Mouse (Mus musculus) testis, adult 2 months (tissue): ENCODE data around the gene Kalrn. TPM values are rescaled to one million over a fixed set of nuclear protein-coding genes. Genes with fewer than 3 reads are reported as not detected.

Experiments used
- H3K27ac ChIP-seq: fragments of 200-500 bp; 2 replicates; pipeline ENCODE4 v1.5.1; 2012; ENCODE audit warnings: low read depth, low read length; ENCODE audit not compliant: control insufficient read depth, insufficient read depth
- H3K27me3 ChIP-seq: fragments of 200-500 bp; 2 replicates; pipeline ENCODE4 v1.6.1; 2012; ENCODE audit warnings: mild to moderate bottlenecking, low read length, moderate library complexity; ENCODE audit not compliant: control insufficient read depth, insufficient read depth
- H3K36me3 ChIP-seq: fragments of 200-500 bp; 2 replicates; pipeline ENCODE4 v1.6.1; 2012; ENCODE audit warnings: mild to moderate bottlenecking, low read length; ENCODE audit not compliant: control insufficient read depth, insufficient read depth
- H3K4me1 ChIP-seq: fragments of 200-500 bp; 2 replicates; pipeline ENCODE4 v1.6.1; 2012; ENCODE audit warnings: low read length; ENCODE audit not compliant: control insufficient read depth, insufficient read depth
- H3K4me3 ChIP-seq: fragments of 200-500 bp; 2 replicates; pipeline ENCODE4 v1.5.1; 2012; ENCODE audit warnings: low read depth, mild to moderate bottlenecking, low read length, moderate library complexity, mixed read lengths; ENCODE audit not compliant: control insufficient read depth
- CTCF ChIP-seq: fragments of 200-500 bp; IDR thresholded peaks from 2 replicates; pipeline ENCODE4 v1.5.1; 2012; ENCODE audit warnings: low read depth, mild to moderate bottlenecking, inconsistent platforms, low read length, moderate library complexity; ENCODE audit not compliant: control insufficient read depth, insufficient read depth, insufficient replicate concordance
- POLR2A ChIP-seq: fragments of 200-500 bp; IDR thresholded peaks from 2 replicates; pipeline ENCODE4 v1.6.1; 2012; ENCODE audit warnings: low read depth, mild to moderate bottlenecking, inconsistent platforms, low read length, moderate library complexity; ENCODE audit not compliant: control insufficient read depth
- polyA plus RNA-seq: library from polyadenylated mRNA; depleted of rRNA; stranded (reverse); fragments of >200 nt; gene quantifications from 2 replicates; pipeline ENCODE4 v1.2.3, GENCODE M21; 2012

Kalrn gene
- polyA plus RNA-seq, 1 experiment: 5.7 TPM

GRCm38 (mm10) chr16:34521061-34521460, 52.3 kb downstream of the Kalrn start:
- Histone ChIP-seq H3K27me3 (no peaks in the 10 kb centered on the region), H3K4me3 (no peak overlapping the region), H3K27ac (no peak overlapping the region), H3K4me1 (no peaks in the 10 kb centered on the region), H3K36me3 (no peaks in the 10 kb centered on the region)
- TF ChIP-seq CTCF (no peak), POLR2A (no peak)

GRCm38 (mm10) chr16:34516891-34517398, 56.4 kb downstream of the Kalrn start:
- Histone ChIP-seq H3K4me1 (no peaks in the 10 kb centered on the region), H3K4me3 (no peak overlapping the region), H3K27ac (no peak overlapping the region), H3K36me3 (no peaks in the 10 kb centered on the region), H3K27me3 (no peaks in the 10 kb centered on the region)
- TF ChIP-seq CTCF (no peak), POLR2A (no peak)

- H3K4me3 ChIP-seq: no peak overlapping the region
- no peak overlapping the region for H3K27ac ChIP-seq
- no peaks in the 10 kb centered on the region for H3K27me3 ChIP-seq
- TF ChIP-seq CTCF (no peak), POLR2A (no peak)
- H3K4me1 ChIP-seq: no peaks in the 10 kb centered on the region
- no peaks in the 10 kb centered on the region for H3K36me3 ChIP-seq
Measured at GRCm38 (mm10) chr16:34515485-34515884, 57.8 kb downstream of the Kalrn start.

GRCm38 (mm10) chr16:34513956-34514593, 59.3 kb downstream of the Kalrn start:
- H3K27me3 ChIP-seq: no peaks in the 10 kb centered on the region
- H3K36me3 ChIP-seq: no peaks in the 10 kb centered on the region
- no peaks in the 10 kb centered on the region for H3K4me1 ChIP-seq
- H3K4me3 ChIP-seq: no peak overlapping the region
- H3K27ac ChIP-seq: no peak overlapping the region
- TF ChIP-seq POLR2A (no peak), CTCF (no peak)

GRCm38 (mm10) chr16:34512326-34512725, 61.0 kb downstream of the Kalrn start:
- Histone ChIP-seq H3K4me3 (no peak overlapping the region), H3K4me1 (no peaks in the 10 kb centered on the region), H3K27ac (no peak overlapping the region), H3K27me3 (no peaks in the 10 kb centered on the region), H3K36me3 (no peaks in the 10 kb centered on the region)
- TF ChIP-seq CTCF (no peak), POLR2A (no peak)

- Histone ChIP-seq H3K27ac (no peak overlapping the region), H3K36me3 (no peaks in the 10 kb centered on the region), H3K4me1 (no peaks in the 10 kb centered on the region), H3K27me3 (no peaks in the 10 kb centered on the region), H3K4me3 (no peak overlapping the region)
- TF ChIP-seq CTCF (no peak), POLR2A (no peak)
Measured at GRCm38 (mm10) chr16:34508125-34508524, 65.2 kb downstream of the Kalrn start.

- H3K4me1 ChIP-seq: no peaks in the 10 kb centered on the region
- TF ChIP-seq CTCF (no peak), POLR2A (no peak)
- no peaks in the 10 kb centered on the region for H3K36me3 ChIP-seq
- H3K4me3 ChIP-seq: no peak overlapping the region
- no peak overlapping the region for H3K27ac ChIP-seq
- H3K27me3 ChIP-seq: no peaks in the 10 kb centered on the region
Measured at GRCm38 (mm10) chr16:34506048-34506447, 67.3 kb downstream of the Kalrn start.
